Mouse (Mus musculus): ENCODE results near the gene Vps37c.

- TF ChIP-seq POLR2A (IDR thresholded peaks at IDR 0.05; ENCODE audit: insufficient read depth, low read depth, low read length) (no peak), CTCF (IDR thresholded peaks at IDR 0.05; ENCODE audit: insufficient read depth, low read depth, low read length) (no peak)
Observed at GRCm38 (mm10) chr19:10749295-10749694, 60.8 kb downstream of the Vps37c start.

Data from olfactory bulb, adult 2 months (tissue).